Mouse (Mus musculus): Measurements from ENCODE around the gene Wdr53. TPM values are rescaled to one million over a fixed set of nuclear protein-coding genes. Genes with fewer than 3 reads are reported as not detected.
"Not testable (repeated sequence)": the region's sequence is repeated elsewhere in the genome, so short reads cannot be mapped to it uniquely, and the experiment has no call there.

Wdr53 gene
- 19.0 and 19.4 TPM in 2 replicates for polyA plus RNA-seq (2016; fragmentation: Nextera tagmentation; extraction: Ambion mirVana)

- Histone ChIP-seq H3K9me3 (no peaks in the 10 kb centered on the region), H3K27ac (replicated peaks) (peak within 1 kb of the TSS; percentile 94), H3K4me1 (peaks cover 28% of the 10 kb centered on the region), H3K36me3 (replicated peaks) (peaks cover 9% of the 10 kb centered on the region), H3K4me3 (peak within 1 kb of the TSS; percentile 87), H3K27me3 (replicated peaks; ENCODE audit: low read depth, poor library complexity, severe bottlenecking) (no peaks in the 10 kb centered on the region)
- peak; percentile 98 for DNase-seq (ENCODE audit: low spot score)
- WGBS: under 1% methylated on average over 48 of the region's 48 CpGs
These were observed at the start of gene Wdr53, which contains the start of gene Fbxo45 for GRCm38 (mm10) chr16:32246952-32247370. TSS of gene Wdr53 (plus strand) at chr16:32247227. TSS of gene Fbxo45 (minus strand) at chr16:32247158.

GRCm38 (mm10) chr16:32200256-32201003 lies 46.6 kb upstream of the Wdr53 start:
- peak; percentile 83 for DNase-seq (ENCODE audit: low spot score)
- Histone ChIP-seq H3K4me3 (peak overlapping the region; percentile 41), H3K4me1 (peaks cover 14% of the 10 kb centered on the region), H3K36me3 (replicated peaks) (no peaks in the 10 kb centered on the region), H3K27ac (replicated peaks) (peak overlapping the region; percentile 75), H3K27me3 (replicated peaks; ENCODE audit: low read depth, poor library complexity, severe bottlenecking) (no peaks in the 10 kb centered on the region), H3K9me3 (0 out of 2 replicates have a peak, but pooled peaks cover 7% of the 10 kb centered on the region)
- WGBS: 34% methylated on average over 21 of the region's 21 CpGs

- DNase-seq (ENCODE audit: low spot score): no peak
- Histone ChIP-seq H3K27me3 (replicated peaks; ENCODE audit: low read depth, poor library complexity, severe bottlenecking) (no peaks in the 10 kb centered on the region), H3K9me3 (0 out of 2 replicates have a peak, but pooled peaks cover 7% of the 10 kb centered on the region), H3K27ac (replicated peaks) (peak overlapping the region; percentile 75), H3K36me3 (replicated peaks) (no peaks in the 10 kb centered on the region), H3K4me1 (peaks cover 14% of the 10 kb centered on the region), H3K4me3 (peak overlapping the region; percentile 41)
- WGBS: 46% methylated on average over 9 of the region's 9 CpGs
These were observed 46.1 kb upstream of the Wdr53 start for GRCm38 (mm10) chr16:32201004-32201325.

- Histone ChIP-seq H3K4me3 (no peak overlapping the region), H3K36me3 (replicated peaks) (no peaks in the 10 kb centered on the region), H3K9me3 (0 out of 2 replicates have a peak, but pooled peaks cover 7% of the 10 kb centered on the region), H3K4me1 (peaks cover 14% of the 10 kb centered on the region), H3K27ac (replicated peaks) (no peak overlapping the region), H3K27me3 (replicated peaks; ENCODE audit: low read depth, poor library complexity, severe bottlenecking) (no peaks in the 10 kb centered on the region)
- 78% methylated on average over 6 of the region's 6 CpGs for WGBS
- DNase-seq (ENCODE audit: low spot score): peak; percentile 30
These were observed 44.3 kb upstream of the Wdr53 start for GRCm38 (mm10) chr16:32202681-32203080.

GRCm38 (mm10) chr16:32204902-32205301 lies 42.1 kb upstream of the Wdr53 start:
- H3K9me3 ChIP-seq: peaks cover 20% of the 10 kb centered on the region
- H3K4me1 ChIP-seq: peaks cover 14% of the 10 kb centered on the region
- no peak for DNase-seq (ENCODE audit: low spot score)
- 64% methylated on average over 3 of the region's 3 CpGs for WGBS
- H3K4me3 ChIP-seq: no peak overlapping the region
- no peak overlapping the region for H3K27ac ChIP-seq (replicated peaks)
- no peaks in the 10 kb centered on the region; the same call in 1 of the 2 replicates for H3K36me3 ChIP-seq (replicated peaks)
- no peaks in the 10 kb centered on the region for H3K27me3 ChIP-seq (replicated peaks; ENCODE audit: low read depth, poor library complexity, severe bottlenecking)

- no peak overlapping the region for H3K27ac ChIP-seq (replicated peaks)
- H3K27me3 ChIP-seq (replicated peaks; ENCODE audit: low read depth, poor library complexity, severe bottlenecking): no peaks in the 10 kb centered on the region
- H3K4me3 ChIP-seq: no peak overlapping the region
- no peak for DNase-seq (ENCODE audit: low spot score)
- no peaks in the 10 kb centered on the region for H3K4me1 ChIP-seq
- H3K9me3 ChIP-seq: peaks cover 11% of the 10 kb centered on the region
- no peaks in the 10 kb centered on the region; the same call in 1 of the 2 replicates for H3K36me3 ChIP-seq (replicated peaks)
These were observed 32.9 kb upstream of the Wdr53 start for GRCm38 (mm10) chr16:32214156-32214555.

GRCm38 (mm10) chr16:32214804-32215576 lies 32.0 kb upstream of the Wdr53 start:
- Histone ChIP-seq H3K4me1 (no peaks in the 10 kb centered on the region), H3K36me3 (replicated peaks) (no peaks in the 10 kb centered on the region), H3K9me3 (peaks cover 2% of the 10 kb centered on the region), H3K27me3 (replicated peaks; ENCODE audit: low read depth, poor library complexity, severe bottlenecking) (no peaks in the 10 kb centered on the region), H3K27ac (replicated peaks) (no peak overlapping the region), H3K4me3 (no peak overlapping the region)
- DNase-seq (ENCODE audit: low spot score): no peak
- WGBS: 80% methylated on average over 17 of the region's 17 CpGs

GRCm38 (mm10) chr16:32221803-32222202 lies 25.2 kb upstream of the Wdr53 start:
- Histone ChIP-seq H3K27ac (replicated peaks) (no peak overlapping the region), H3K9me3 (no peaks in the 10 kb centered on the region), H3K4me3 (no peak overlapping the region), H3K36me3 (replicated peaks) (no peaks in the 10 kb centered on the region), H3K27me3 (replicated peaks; ENCODE audit: low read depth, poor library complexity, severe bottlenecking) (no peaks in the 10 kb centered on the region), H3K4me1 (no peaks in the 10 kb centered on the region)
- WGBS: 82% methylated on average over 4 of the region's 4 CpGs
- no peak for DNase-seq (ENCODE audit: low spot score)

- Histone ChIP-seq H3K36me3 (replicated peaks) (no peaks in the 10 kb centered on the region), H3K9me3 (no peaks in the 10 kb centered on the region), H3K4me1 (no peaks in the 10 kb centered on the region), H3K27me3 (replicated peaks; ENCODE audit: low read depth, poor library complexity, severe bottlenecking) (no peaks in the 10 kb centered on the region), H3K27ac (replicated peaks) (no peak overlapping the region), H3K4me3 (no peak overlapping the region)
- DNase-seq (ENCODE audit: low spot score): no peak
These were observed 24.6 kb upstream of the Wdr53 start for GRCm38 (mm10) chr16:32222399-32222798.

- H3K36me3 ChIP-seq (replicated peaks): peaks cover 72% of the 10 kb centered on the region
- not testable (repeated sequence) for DNase-seq (ENCODE audit: low spot score); H3K4me3 ChIP-seq; H3K27ac ChIP-seq (replicated peaks); H3K27me3 ChIP-seq (replicated peaks; ENCODE audit: low read depth, poor library complexity, severe bottlenecking); H3K9me3 ChIP-seq; H3K4me1 ChIP-seq
- whole genome bisulfite sequencing: 93% methylated on average over 3 of the region's 3 CpGs
These were observed 15.0 kb upstream of the Wdr53 start for GRCm38 (mm10) chr16:32232050-32232449.

GRCm38 (mm10) chr16:32237930-32238680 lies 8.9 kb upstream of the Wdr53 start:
- Histone ChIP-seq H3K4me1 (no peaks in the 10 kb centered on the region), H3K36me3 (replicated peaks) (peaks cover 73% of the 10 kb centered on the region), H3K27me3 (replicated peaks; ENCODE audit: low read depth, poor library complexity, severe bottlenecking) (no peaks in the 10 kb centered on the region), H3K27ac (replicated peaks) (no peak overlapping the region), H3K9me3 (no peaks in the 10 kb centered on the region), H3K4me3 (no peak overlapping the region)
- DNase-seq (ENCODE audit: low spot score): no peak
- 93% methylated on average over 19 of the region's 19 CpGs for WGBS
